Mouse (Mus musculus) adrenal gland, postnatal 25 days (tissue): Measurements from ENCODE around the gene Kpnb1. TPM values are rescaled to one million over a fixed set of nuclear protein-coding genes. Genes with fewer than 3 reads are reported as not detected.
A peak's percentile ranks its signal among the peaks of the same experiment; 100 is the strongest.

Experiments
- DNase-seq: peaks from one replicate; pipeline ENCODE4 v3.0.0; 2021; ENCODE audit warnings: mixed read lengths
- total RNA-seq: library from RNA; stranded (reverse); gene quantifications from 2 replicates; pipeline ENCODE4 v1.2.3, GENCODE M21; 2021

Gene Kpnb1
- total RNA-seq, 1 experiment from 2014 or later = 120 TPM

- no peak for DNase-seq
Measured at GRCm38 (mm10) chr11:97140811-97141210, 46.9 kb downstream of the Kpnb1 start.

GRCm38 (mm10) chr11:97139256-97139655 lies 48.4 kb downstream of the Kpnb1 start:
- no peak for DNase-seq

GRCm38 (mm10) chr11:97138554-97139226 lies 49.0 kb downstream of the Kpnb1 start:
- DNase-seq = peak; percentile 68

- DNase-seq = no peak
Measured at GRCm38 (mm10) chr11:97133270-97133669, 54.4 kb downstream of the Kpnb1 start.

- no peak for DNase-seq
Measured at GRCm38 (mm10) chr11:97132185-97132584, 55.5 kb downstream of the Kpnb1 start.

GRCm38 (mm10) chr11:97131683-97132082 lies 56.0 kb downstream of the Kpnb1 start:
- no peak for DNase-seq

GRCm38 (mm10) chr11:97130318-97130717 lies 57.4 kb downstream of the Kpnb1 start:
- DNase-seq = no peak

- DNase-seq = no peak
Measured at GRCm38 (mm10) chr11:97128956-97129355, 58.7 kb downstream of the Kpnb1 start.

- no peak for DNase-seq
Measured at GRCm38 (mm10) chr11:97127470-97128223, 60.0 kb downstream of the Kpnb1 start.

GRCm38 (mm10) chr11:97126645-97127468 lies 60.8 kb downstream of the Kpnb1 start:
- peak; percentile 48 for DNase-seq

GRCm38 (mm10) chr11:97124266-97125036 lies 63.2 kb downstream of the Kpnb1 start:
- DNase-seq = no peak

GRCm38 (mm10) chr11:97123282-97123890 lies 64.3 kb downstream of the Kpnb1 start:
- no peak for DNase-seq

GRCm38 (mm10) chr11:97120641-97121040 lies 67.0 kb downstream of the Kpnb1 start:
- DNase-seq = no peak

GRCm38 (mm10) chr11:97120221-97120620 lies 67.5 kb downstream of the Kpnb1 start:
- no peak for DNase-seq

- DNase-seq = no peak
Measured at GRCm38 (mm10) chr11:97115797-97116196, 71.9 kb downstream of the Kpnb1 start.

- no peak for DNase-seq
Measured at GRCm38 (mm10) chr11:97114671-97115601, 72.7 kb downstream of the Kpnb1 start, which contains the start of gene Tbx21. TSS of gene Tbx21 (minus strand) at chr11:97115331.

- DNase-seq = no peak
Measured at GRCm38 (mm10) chr11:97112519-97113125, 75.1 kb downstream of the Kpnb1 start.
